Comparison of ENCODE assay signal across 27 mouse cellular contexts in genomic region chr12:40217776-40218175, GRCm38 (mm10). TPM values are rescaled to one million over a fixed set of nuclear protein-coding genes. Genes with fewer than 3 reads are reported as not detected.
"Had no signal": no experiment of that assay in that cellular context is flagged by ENCODE, and none has a peak within 500 bp of the region (broad histone marks: within the 10 kb centered on the region; RNA-seq: fewer than 3 reads in every experiment).

No protein-coding gene starts in this region.

- H3K27me3 ChIP-seq: heart, embryonic 13.5 days; heart, embryonic 15.5 days; hindbrain, embryonic 13.5 days; hindbrain, embryonic 15.5 days; intestine, embryonic 15.5 days; kidney, embryonic 15.5 days; limb, embryonic 13.5 days; limb, embryonic 15.5 days; liver, embryonic 12.5 days had no signal

- H3K9ac ChIP-seq: heart, embryonic 13.5 days; heart, embryonic 15.5 days; hindbrain, embryonic 13.5 days; hindbrain, embryonic 15.5 days; intestine, embryonic 15.5 days; kidney, embryonic 15.5 days; limb, embryonic 13.5 days; limb, embryonic 15.5 days; liver, embryonic 12.5 days; liver, embryonic 14.5 days had no signal

- H3K9me3 ChIP-seq: heart, embryonic 15.5 days; hindbrain, embryonic 13.5 days; hindbrain, embryonic 15.5 days; intestine, embryonic 15.5 days; kidney, embryonic 15.5 days; limb, embryonic 13.5 days; limb, embryonic 15.5 days; liver, embryonic 12.5 days had no signal

- DNase-seq: gastrocnemius, postnatal 14 days; heart, adult 18-20 months; heart, postnatal 14 days; heart, postnatal 36 days; kidney, adult 18-20 months; kidney, adult 9 months; kidney, postnatal 14 days; kidney, postnatal 36 days; left cerebral cortex, postnatal 4 days had no signal

- ATAC-seq: hindbrain, postnatal 0 days; inflammation-experienced regulatory T-cells, adult 6 months; intestine, embryonic 15.5 days; intestine, postnatal 0 days; liver, embryonic 12.5 days had no signal

- H3K4me3 ChIP-seq: heart, embryonic 13.5 days; heart, embryonic 15.5 days; hindbrain, embryonic 13.5 days; hindbrain, embryonic 15.5 days; intestine, embryonic 15.5 days; kidney, embryonic 15.5 days; layer of hippocampus, adult 2 months; limb, embryonic 13.5 days; limb, embryonic 15.5 days; liver, embryonic 12.5 days had no signal

- H3K27ac ChIP-seq: heart, embryonic 13.5 days; heart, embryonic 15.5 days; hindbrain, embryonic 13.5 days; hindbrain, embryonic 15.5 days; hindbrain, postnatal 0 days; intestine, embryonic 15.5 days; kidney, embryonic 15.5 days; kidney, postnatal 0 days; layer of hippocampus, adult 2 months; limb, embryonic 13.5 days; limb, embryonic 15.5 days; liver, embryonic 12.5 days; liver, embryonic 14.5 days had no signal

- H3K4me2 ChIP-seq: heart, embryonic 11.5 days; heart, embryonic 13.5 days; heart, embryonic 15.5 days; hindbrain, embryonic 13.5 days; hindbrain, embryonic 15.5 days; intestine, embryonic 15.5 days; kidney, embryonic 15.5 days; limb, embryonic 13.5 days; limb, embryonic 15.5 days; liver, embryonic 12.5 days had no signal

RNA-seq across cellular contexts. Expression of gene Lsmem1, which starts 18.5 kb away (rescaled TPM):
- total RNA-seq: granulocyte monocyte progenitor cell, adult 5-6 weeks; hindbrain, postnatal 0 days had no signal
- polyA plus RNA-seq: intestine, embryonic 15.5 days; intestine, postnatal 0 days; limb, embryonic 11.5 days; liver, embryonic 12.5 days had no signal
